Mouse (Mus musculus) lung, postnatal 36 days (tissue): Measurements from ENCODE around the gene Cygb.
"Not testable (repeated sequence)": the region's sequence is repeated elsewhere in the genome, so short reads cannot be mapped to it uniquely, and the experiment has no call there.

Experiments used
- DNase-seq: peaks from one replicate; pipeline ENCODE4 v3.0.0; 2022; ENCODE audit warnings: mixed read lengths

Cygb gene

DNA sequence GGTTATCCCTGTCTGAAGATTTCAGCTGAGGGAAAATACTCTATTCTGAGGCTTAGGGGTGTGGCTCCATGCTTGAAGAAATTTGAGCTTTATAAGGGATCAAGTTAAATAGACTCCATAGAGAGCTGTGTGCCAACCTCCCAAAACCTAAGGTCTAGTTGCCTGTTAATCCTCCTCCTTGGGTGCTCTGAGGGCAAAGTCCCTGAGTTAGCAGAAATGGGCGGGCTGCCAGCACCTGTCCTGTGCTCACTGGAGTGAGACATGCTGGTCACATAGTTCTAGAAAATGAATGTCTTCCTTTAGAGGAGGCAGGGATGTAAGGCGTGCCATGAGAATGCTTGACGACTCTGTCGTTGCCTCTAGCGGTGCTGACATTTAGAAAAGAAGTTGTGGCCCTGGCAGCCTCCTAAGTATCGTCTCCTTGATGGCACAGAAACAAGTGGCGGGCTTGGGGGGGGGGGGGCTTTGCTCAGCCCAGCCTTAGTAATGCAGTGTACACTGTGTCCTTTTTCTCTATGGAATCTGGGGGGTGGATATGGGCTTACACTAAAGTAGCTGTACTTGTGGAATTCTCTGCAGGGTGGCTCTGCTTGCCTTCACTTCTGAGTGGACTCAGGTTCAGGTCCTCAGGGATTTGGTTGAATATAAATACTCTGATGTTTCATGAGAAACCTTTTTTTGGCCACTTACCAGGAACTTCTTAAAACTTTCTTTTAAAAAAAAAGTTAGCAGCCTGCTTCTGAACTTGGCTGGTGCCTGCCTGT lies 20.7 kb upstream of the Cygb start:
- no peak for DNase-seq

DNA sequence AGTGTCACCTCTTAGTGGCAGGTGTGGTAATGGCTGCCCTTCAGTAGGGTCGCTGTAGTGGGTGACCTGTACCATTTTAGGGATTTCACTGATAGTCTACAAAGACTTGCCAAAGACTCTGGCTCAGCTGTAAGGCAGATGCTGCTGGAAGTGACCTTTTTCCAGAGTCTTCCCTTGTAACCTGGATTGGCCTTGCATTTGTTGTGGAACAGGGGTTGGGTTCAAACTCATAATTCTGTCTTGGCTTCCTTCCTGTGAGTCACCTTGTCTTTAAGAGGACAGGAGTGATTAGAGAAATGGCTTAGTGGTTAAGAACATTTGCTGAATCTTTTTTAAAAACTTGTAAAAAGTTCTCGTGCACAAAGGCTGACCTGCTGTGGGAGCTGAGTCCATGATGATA lies 19.3 kb upstream of the Cygb start:
- no peak for DNase-seq

DNA sequence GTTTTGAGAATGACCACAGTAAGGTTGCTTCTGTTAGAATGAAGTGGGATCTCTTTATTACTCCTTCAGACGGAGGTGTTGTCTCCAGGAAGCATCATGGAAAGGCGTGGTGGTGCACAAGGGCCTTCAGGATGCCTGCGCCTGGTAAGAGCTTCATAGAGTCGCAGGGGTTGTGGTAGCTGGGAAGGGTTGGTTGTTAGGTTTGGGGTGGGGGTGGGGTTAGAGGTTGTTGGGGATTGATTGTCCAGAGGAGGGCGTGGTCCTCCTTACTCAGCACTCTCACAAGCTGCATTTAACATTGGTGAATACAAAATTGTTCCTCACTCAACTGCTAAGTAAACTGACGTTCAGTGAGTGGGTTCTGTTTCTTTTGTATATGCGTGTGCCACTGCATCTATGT lies 18.5 kb upstream of the Cygb start:
- no peak for DNase-seq

DNA sequence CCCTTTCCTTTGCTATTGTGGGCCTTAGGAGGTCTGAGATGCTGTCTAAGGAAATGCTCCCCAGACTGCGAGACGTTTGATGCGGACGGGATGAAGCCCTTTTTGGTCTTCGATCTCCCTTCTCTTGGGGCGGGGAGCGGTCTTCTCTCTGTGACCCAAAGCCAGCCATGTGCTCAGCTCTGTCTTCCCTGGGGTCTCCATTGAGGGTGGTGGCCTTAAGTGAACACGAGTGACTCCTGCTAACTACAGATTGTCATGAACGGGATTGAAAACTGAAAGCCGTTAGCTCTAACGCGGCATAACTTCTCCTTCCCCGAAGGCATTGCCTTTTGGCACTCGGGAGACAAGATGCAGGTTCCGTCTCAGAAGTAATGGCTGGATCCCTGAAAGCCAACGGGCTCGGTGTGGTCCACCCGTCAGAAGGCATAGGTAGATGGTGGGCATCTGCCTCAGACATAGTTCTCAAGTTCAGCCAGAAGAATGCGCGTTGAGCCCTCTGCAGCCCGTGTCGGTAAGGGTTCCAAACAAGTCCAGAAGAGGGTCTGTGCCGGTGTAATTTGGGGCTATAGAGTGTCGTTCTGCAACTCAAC lies 17.8 kb upstream of the Cygb start:
- DNase-seq, result no peak

DNA sequence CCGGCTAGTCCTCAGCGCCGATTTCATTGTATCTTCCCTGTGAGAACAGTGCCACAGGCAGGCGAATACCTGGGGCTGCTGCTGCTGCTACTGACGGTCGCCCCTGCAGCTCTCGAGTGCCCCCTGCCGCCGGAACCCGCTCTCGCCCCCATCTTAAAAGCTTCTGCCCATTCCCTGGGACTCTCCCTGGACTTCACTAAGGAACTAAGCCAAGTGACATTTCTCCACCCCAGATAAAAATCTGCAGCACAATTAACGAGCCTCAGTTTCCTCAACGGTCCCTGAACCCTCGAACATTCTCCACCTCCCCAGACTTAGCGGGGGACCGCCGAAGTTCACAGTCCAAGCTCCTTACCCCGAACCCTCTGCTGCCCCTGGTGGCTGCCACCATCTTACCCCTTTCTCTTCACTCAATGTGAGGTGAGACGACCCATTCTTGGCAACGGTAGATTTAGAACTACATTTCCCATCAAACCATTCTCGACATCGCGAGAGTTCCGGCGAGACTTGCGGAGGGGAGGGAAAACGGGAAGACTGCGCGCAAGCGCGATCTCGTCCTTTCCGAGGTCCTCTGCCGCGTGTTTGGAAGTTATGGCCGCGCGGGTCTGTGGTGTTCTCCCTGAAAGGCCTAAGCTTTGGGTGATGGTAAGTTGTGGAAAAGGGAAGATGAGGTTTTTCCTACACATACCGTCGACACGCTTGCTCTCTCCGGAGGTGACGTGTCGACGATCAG lies 17.2 kb upstream of the Cygb start:
- DNase-seq, result peak; percentile 98

- DNase-seq, result no peak
Observed at GRCm38 (mm10) chr11:116670386-116670785, 16.3 kb upstream of the Cygb start.

- no peak for DNase-seq
Observed at GRCm38 (mm10) chr11:116669787-116670365, 15.8 kb upstream of the Cygb start.

- DNase-seq, result no peak
Observed at GRCm38 (mm10) chr11:116669316-116669715, 15.2 kb upstream of the Cygb start.

DNA sequence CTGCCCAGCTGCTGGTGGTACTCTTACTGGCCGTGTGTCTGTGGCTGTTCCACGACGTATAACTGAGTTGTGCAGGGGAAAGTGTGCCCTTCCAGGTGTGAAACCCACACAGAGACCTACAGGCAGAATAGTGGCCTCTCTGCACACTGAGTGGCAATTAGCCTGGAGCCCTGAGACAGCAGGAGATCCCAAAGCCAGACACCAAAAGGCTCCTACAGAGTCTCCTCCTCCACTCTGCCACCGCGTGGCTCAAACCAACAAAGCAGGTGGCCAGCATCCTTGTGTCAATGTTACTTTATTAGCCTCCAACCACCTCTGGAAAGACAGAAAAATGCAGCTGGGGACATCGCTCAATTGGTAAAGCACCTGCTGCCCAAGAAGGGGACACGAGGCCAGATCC lies 14.7 kb upstream of the Cygb start:
- DNase-seq, result no peak

- DNase-seq, result no peak
Observed at GRCm38 (mm10) chr11:116668381-116668825, 14.3 kb upstream of the Cygb start.

DNA sequence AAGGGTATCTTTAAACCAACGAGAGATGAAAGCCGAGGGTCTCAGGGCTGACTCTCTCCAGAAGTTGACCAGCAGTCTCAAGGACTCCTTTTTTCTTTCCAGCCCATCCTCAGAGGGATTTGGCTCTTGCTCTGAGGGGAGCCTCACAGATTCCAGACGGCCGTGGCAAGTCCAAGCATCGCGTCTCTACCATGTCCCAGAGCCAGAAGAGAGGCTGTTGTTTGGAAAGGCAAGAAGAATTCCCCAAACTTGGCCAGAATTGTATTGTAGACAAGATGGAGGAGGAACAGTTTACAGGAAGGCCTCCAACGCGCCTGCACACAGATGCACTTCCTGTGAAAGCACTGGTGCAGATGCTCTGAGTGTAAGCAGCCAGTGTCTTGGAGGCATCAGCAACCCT lies 13.8 kb upstream of the Cygb start:
- no peak for DNase-seq

DNA sequence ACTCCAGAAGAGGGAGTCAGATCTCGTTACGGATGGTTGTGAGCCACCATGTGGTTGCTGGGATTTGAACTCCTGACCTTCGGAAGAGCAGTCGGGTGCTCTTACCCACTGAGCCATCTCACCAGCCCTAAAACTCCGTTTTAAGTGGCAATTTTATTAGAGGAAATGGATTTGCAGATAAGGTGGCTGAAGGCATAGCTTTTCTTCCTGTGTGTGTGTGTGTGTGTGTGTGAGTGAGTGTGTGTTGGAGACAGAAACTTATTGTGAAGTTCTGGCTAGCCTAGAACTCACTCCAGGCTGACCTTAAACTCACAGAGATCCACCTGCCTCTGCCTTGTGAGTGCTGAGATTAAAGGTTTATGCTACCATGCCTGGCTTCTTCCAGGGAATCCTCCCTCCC lies 12.9 kb upstream of the Cygb start:
- DNase-seq, result not testable (repeated sequence)

DNA sequence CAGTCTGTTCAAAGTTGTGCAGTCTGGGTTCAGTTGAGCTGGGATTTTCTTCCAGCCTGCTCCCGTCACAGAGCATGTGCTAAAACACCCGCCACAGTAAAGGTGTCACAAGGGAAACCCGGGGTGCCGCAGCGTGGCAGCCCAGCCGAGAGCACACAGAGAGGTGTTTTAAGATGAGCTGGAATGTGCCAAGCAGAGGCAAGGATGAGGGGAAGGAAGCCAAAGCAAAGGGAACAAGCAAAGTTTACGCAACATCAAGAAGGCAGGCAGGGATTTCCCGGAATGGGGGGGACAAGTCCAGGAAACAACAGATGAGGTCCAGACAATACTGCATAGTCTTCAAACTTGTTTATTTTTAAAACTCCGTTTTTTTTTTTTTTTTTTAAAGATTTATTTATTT lies 12.5 kb upstream of the Cygb start:
- DNase-seq, result peak; percentile 81

- DNase-seq, result no peak
Observed at GRCm38 (mm10) chr11:116665289-116665688, 11.2 kb upstream of the Cygb start.

DNA sequence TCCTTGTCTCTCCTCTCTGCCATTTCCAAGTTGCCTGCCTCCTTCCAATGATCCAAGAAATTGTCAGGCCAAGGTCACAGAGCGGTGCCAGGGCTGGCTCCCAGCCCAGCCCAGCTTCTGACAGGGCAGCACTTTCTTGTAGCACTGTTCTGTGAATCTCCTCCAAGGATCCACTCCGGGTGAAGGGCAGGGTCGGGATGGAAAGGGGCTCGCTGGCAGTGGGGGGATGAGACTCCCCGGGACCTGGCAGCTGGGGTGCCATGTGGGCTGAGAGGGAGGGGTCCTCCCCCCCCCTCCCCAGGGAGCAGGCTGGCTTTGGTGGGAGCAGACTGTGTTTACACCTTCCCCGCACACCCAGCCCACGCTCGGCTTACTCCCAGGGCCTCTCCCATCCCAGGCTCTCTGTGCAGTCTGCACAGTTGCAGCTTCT lies 7.8 kb upstream of the Cygb start:
- DNase-seq, result no peak

DNA sequence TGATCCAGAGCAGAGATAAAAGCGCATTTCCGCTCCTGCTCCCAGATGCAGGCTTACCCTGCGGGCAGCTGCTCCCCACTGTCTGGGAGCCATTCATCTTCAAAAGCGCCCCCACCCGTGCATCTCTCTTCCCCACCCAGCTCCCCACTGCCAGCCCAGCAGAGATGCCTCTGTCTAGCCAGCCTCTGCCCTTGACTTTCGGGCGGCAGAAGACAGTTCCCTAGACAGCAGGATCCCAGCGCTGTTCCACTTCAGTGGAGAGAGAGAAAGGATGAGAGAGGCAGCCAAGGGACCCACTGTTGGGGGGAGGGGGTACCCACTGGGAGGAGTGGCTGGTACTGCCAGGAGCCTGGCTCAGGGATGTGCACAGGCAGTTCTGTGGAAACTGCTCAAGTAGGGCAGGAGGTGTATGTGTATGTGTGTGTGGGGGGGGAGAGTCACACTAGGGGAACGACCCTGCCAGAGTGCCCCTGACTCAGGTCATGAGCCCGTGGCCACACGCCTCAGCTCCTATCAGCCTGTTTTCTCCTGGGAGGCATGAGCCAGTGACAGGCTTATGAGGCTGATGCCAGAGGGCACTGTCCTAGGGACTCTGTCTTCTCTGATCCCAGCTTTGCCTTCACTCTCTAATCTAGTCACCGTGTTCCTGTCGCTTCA lies 7.3 kb upstream of the Cygb start:
- no peak for DNase-seq

DNA sequence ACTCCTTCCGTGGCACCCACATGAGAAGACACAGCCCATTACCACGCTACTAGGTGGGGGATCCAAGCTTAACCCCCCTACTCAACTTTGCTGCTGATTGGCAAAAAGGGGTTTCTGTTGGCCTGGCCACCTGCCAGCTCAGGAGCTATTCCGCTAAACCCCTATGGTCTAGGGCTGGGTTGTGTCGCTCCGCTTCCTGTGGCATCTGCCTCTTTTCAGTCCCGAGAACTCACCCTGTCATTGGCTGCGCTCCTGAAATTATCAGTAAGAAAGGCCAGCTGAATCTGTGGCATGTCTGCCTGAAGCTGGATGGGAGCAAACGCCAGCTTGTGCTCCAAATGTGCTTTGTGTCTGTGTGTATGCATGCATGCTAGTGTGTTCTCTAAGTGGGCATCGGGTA lies 6.1 kb upstream of the Cygb start:
- no peak for DNase-seq

GRCm38 (mm10) chr11:116659027-116659621 lies 5.0 kb upstream of the Cygb start:
- no peak for DNase-seq

DNA sequence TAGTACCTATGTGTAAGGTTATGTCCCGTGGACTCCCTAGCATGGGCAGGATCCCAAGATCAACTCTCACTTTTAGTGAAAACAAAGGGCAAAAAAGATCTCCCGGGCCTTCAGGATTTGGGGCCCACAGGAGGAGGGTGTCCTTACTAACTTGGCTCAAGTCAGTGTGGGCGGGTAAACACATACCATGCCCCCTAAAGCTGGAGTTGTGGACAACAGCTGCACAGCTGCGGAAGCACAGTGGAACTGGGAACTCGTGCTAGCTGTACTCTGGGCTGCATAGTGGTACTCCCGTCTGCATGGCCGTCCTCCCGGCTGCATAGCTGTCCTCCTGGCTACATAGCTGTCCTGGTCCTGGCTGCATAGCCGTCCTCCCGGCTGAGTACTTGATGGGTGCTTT lies 4.1 kb upstream of the Cygb start:
- no peak for DNase-seq

DNA sequence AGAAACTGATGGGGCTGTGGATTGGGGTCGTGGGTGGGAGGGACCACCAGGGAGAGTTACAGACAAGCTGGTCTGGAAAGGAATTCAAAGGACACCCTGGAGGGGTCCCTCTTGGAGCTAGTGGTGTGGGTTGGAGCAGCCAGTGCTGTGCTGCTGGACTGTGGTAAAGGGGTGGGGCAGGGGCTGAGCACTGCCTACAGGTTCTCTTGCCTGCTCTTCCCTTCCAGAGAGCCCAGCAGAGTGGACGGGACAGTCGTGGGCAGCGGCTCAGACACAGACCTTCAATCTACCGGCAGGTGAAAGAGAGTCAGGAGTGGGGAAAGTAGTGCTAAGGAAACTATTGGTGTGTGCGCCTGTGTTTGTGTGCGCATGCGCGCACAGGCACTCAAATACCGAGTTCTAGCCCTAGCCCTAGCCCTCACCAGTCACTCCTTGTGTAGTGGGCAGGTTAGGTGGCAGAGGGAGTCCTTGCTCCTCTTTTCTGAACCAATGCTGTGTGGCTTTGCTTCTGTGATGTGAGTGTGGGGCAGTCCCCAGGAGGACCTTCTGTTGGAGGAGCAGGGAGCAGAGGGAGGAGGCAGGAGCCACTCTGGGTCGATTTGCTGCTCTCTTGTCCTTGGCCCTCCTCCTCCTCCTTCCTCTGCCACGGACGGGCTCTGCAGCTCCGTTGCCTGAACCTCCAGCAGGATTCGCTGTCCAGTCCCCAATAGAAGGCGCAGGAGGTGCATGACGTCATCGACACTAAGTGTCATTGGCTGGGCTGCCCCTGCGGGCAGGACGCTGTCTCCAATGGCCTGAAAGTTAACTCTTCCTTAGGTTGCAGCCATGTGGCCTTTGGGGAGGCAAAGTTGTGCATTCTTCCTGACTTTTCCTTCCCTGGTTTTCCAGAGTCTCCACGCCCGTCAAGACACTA lies 3.5 kb upstream of the Cygb start:
- peak; percentile 96 for DNase-seq

DNA sequence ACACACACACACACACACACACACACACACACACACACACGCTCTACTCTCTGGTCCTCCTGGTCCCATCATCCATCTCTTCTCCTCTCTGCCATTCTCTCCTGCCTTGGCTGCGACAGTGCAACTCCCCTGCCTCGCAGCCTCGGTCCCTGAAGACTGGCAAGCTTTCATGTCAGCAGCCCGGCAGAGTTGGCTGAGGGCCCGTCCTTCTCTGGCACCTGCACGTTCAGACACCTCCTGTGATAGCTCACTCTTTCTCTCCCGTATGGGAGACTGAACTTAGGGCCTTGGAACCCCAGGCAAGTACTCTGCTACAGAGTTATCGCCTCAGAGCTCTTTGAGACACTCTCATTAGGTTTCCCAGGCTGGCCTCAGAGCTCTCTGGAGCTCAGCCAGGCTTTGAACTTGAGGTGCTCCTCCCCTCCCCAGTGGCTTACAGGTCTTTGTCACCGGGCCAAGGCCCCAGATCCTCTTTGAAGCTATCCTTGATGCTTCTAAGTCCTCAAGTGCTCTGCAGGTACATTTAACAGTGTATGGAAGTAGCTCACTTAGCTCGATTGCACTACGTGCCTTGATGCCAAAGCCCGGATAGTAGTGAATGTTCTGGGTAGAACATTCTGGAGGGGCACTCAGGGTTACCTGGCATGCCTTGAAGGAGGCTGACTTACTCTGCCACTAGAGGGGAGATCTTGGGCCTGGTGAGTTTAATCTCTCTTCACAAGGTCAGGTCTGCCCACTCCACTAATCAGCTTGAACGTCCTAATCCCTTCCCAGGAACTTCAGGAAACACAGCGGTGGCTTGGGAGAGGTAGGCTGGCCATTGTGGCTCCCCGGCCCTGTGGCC lies 2.5 kb upstream of the Cygb start:
- peak; percentile 67 for DNase-seq
